Mouse (Mus musculus) testis, adult 2 months (tissue): Measurements from ENCODE around the gene Fxyd6. TPM values are rescaled to one million over a fixed set of nuclear protein-coding genes. Genes with fewer than 3 reads are reported as not detected.

ENCODE experiments used
- H3K27ac ChIP-seq: fragments of 200-500 bp; 2 replicates; pipeline ENCODE4 v1.5.1; 2012; ENCODE audit warnings: low read depth, low read length; ENCODE audit not compliant: control insufficient read depth, insufficient read depth
- H3K27me3 ChIP-seq: fragments of 200-500 bp; 2 replicates; pipeline ENCODE4 v1.6.1; 2012; ENCODE audit warnings: mild to moderate bottlenecking, low read length, moderate library complexity; ENCODE audit not compliant: control insufficient read depth, insufficient read depth
- H3K36me3 ChIP-seq: fragments of 200-500 bp; 2 replicates; pipeline ENCODE4 v1.6.1; 2012; ENCODE audit warnings: mild to moderate bottlenecking, low read length; ENCODE audit not compliant: control insufficient read depth, insufficient read depth
- H3K4me1 ChIP-seq: fragments of 200-500 bp; 2 replicates; pipeline ENCODE4 v1.6.1; 2012; ENCODE audit warnings: low read length; ENCODE audit not compliant: control insufficient read depth, insufficient read depth
- H3K4me3 ChIP-seq: fragments of 200-500 bp; 2 replicates; pipeline ENCODE4 v1.5.1; 2012; ENCODE audit warnings: low read depth, mild to moderate bottlenecking, low read length, moderate library complexity, mixed read lengths; ENCODE audit not compliant: control insufficient read depth
- CTCF ChIP-seq: fragments of 200-500 bp; IDR thresholded peaks from 2 replicates; pipeline ENCODE4 v1.5.1; 2012; ENCODE audit warnings: low read depth, mild to moderate bottlenecking, inconsistent platforms, low read length, moderate library complexity; ENCODE audit not compliant: control insufficient read depth, insufficient read depth, insufficient replicate concordance
- POLR2A ChIP-seq: fragments of 200-500 bp; IDR thresholded peaks from 2 replicates; pipeline ENCODE4 v1.6.1; 2012; ENCODE audit warnings: low read depth, mild to moderate bottlenecking, inconsistent platforms, low read length, moderate library complexity; ENCODE audit not compliant: control insufficient read depth
- polyA plus RNA-seq: library from polyadenylated mRNA; depleted of rRNA; stranded (reverse); fragments of >200 nt; gene quantifications from 2 replicates; pipeline ENCODE4 v1.2.3, GENCODE M21; 2012; rRNA removed

Fxyd6 gene
- polyA plus RNA-seq: 35.9 and 50.1 TPM in 2 replicates

DNA sequence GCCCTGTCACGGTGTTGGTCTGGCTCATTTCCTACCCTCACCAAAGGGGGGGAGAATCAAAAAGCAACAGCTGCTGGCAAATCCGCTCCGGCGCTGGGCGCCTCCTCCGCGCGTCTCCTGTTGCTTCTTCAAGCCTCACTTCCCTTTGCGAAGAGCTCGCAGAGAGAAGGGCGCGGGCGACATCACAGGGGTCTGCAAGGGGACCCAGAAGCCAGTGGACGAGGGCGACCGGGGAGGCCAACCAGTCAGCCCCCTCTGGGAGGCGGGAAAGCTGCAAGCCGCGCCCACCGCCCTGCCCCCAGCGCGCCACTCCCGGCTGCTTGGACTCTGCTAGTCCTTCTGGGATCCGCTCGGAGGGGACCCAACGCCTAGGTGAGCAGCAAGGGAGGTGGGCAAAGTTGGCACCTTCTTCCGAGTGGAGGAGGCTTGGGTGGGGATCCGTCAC lies at the start of gene Fxyd6:
TSS of gene Fxyd6 (plus strand) at position 69 of the 445 bp plus-strand sequence.
- Histone ChIP-seq H3K4me1 (peaks cover 12% of the 10 kb centered on the region), H3K36me3 (no peaks in the 10 kb centered on the region), H3K27me3 (no peaks in the 10 kb centered on the region), H3K27ac (peak within 1 kb of the TSS; percentile 10; the same call in 1 of the 2 replicates), H3K4me3 (peak within 1 kb of the TSS; percentile 81)
- TF ChIP-seq CTCF (no peak), POLR2A (0 out of 2 replicates have a peak, but pooled peaks have one; percentile 35)

DNA sequence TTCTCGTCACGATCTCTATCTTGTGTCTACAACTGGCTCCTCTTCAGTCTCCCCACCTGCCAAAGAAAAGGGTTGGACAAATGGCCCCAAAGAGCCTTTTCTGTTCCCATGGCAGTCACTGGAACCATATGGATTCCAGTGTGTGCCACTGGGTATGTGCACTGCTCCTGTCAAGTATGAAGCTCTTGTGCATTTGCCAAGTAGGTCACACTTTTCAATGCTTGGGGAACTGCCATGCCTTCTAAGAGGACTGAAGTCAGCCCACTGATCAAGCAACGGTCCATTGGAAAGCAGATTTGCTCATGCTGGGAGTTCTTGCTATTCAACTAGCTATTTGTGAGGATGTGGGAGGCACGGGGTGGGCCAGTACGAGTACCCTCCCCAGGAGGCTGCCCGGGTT lies 48.5 kb upstream of the Fxyd6 start:
- no peaks in the 10 kb centered on the region for H3K36me3 ChIP-seq
- H3K27ac ChIP-seq: no peak overlapping the region
- H3K4me1 ChIP-seq: peaks cover 4% of the 10 kb centered on the region; the same call in 1 of the 2 replicates
- no peaks in the 10 kb centered on the region for H3K27me3 ChIP-seq
- no peak overlapping the region; the same call in 1 of the 2 replicates for H3K4me3 ChIP-seq
- TF ChIP-seq POLR2A (no peak), CTCF (no peak)

DNA sequence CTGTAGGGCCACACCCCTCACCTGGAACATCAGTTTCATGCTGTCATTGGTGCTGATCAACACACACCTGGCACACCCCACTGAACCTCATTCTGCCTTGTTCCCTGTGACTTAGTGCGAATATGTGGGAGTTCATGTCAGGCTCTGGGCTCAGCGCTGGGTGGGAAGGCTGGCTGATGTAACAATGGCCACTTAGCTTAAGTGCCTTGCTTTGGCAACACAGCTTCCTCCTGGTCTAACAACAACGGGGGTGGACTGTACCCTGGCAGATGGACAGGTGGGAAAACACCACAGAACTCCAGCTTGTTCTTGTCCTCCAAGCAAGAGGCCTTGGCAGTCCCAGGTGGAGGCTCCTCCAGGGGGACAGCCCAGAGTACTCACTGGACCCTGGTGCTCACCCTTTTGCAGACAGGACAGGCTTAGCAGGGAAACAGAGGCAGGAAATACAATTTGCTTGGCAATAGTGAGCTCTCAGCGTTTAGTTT lies 48.0 kb upstream of the Fxyd6 start:
- Histone ChIP-seq H3K27me3 (no peaks in the 10 kb centered on the region), H3K36me3 (no peaks in the 10 kb centered on the region), H3K4me1 (peaks cover 7% of the 10 kb centered on the region; the same call in 1 of the 2 replicates), H3K27ac (no peak overlapping the region), H3K4me3 (peak overlapping the region; percentile 56)
- TF ChIP-seq CTCF: no peak
- TF ChIP-seq POLR2A: no peak

DNA sequence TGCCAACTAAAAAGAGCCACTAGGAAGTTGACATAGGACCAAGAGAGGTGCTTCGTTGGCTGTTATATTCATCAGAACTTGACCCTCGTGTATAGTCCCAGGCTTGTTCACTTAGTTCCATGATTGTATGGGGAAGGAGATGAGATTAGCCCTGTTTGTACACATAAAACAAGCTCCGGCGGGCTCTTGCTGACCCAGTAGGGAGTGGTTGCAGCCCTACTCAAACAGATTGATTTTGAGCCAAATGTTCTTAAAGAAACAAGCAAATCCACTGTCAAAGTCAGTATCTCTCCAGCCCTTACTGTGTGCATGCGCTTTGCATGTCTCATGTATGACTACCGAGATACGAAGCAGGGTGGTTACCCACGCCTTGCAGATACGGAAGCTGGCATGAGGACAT lies 43.6 kb upstream of the Fxyd6 start:
- no peak overlapping the region for H3K27ac ChIP-seq
- no peak overlapping the region for H3K4me3 ChIP-seq
- peaks cover 7% of the 10 kb centered on the region; the same call in 1 of the 2 replicates for H3K4me1 ChIP-seq
- no peaks in the 10 kb centered on the region for H3K27me3 ChIP-seq
- TF ChIP-seq CTCF (no peak), POLR2A (no peak)
- H3K36me3 ChIP-seq: no peaks in the 10 kb centered on the region

DNA sequence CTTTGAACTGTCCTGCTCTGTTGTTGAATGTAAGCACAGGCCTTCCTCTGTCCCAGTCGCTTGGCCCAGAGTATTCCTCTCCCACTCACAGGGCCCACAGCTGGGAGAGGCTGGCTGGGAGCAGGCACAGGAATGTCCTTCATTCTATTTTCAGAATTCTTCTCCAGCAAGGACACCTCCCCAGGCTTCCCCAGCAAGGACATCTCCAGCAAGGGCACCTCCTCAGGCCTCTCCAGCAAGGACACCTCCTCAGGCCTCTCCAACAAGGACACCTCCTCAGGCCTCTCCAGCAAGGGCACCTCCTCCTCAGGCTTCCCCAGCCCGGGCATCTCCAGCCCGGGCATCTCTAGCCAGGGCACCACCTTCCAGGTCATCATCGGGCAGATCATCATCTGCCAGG lies 41.7 kb upstream of the Fxyd6 start:
- peaks cover 7% of the 10 kb centered on the region; the same call in 1 of the 2 replicates for H3K4me1 ChIP-seq
- H3K27me3 ChIP-seq: no peaks in the 10 kb centered on the region
- no peak overlapping the region for H3K4me3 ChIP-seq
- H3K27ac ChIP-seq: no peak overlapping the region
- TF ChIP-seq CTCF (no peak), POLR2A (no peak)
- no peaks in the 10 kb centered on the region for H3K36me3 ChIP-seq

DNA sequence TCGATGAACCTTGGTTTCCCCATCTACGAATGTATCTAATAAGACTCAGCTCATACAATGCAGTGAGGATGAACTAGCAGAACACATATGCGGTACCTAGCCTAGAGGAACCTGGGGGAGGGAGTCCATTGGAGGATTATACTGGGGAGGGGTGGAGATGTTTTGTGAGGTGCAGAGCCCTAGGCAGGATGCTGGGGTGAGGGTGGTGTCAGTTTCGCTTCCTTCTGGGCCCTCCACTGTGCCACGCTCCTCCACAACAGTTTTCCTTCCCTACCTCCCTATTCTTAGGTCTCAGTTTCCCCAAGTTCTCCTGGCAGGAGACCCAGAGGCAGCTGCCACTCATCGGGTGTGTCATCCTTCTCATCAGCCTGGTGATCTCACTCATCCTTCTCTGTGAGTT lies 40.4 kb upstream of the Fxyd6 start:
- Histone ChIP-seq H3K27me3 (no peaks in the 10 kb centered on the region), H3K4me1 (peaks cover 7% of the 10 kb centered on the region; the same call in 1 of the 2 replicates), H3K27ac (no peak overlapping the region), H3K4me3 (no peak overlapping the region), H3K36me3 (no peaks in the 10 kb centered on the region)
- TF ChIP-seq CTCF (no peak), POLR2A (no peak)

DNA sequence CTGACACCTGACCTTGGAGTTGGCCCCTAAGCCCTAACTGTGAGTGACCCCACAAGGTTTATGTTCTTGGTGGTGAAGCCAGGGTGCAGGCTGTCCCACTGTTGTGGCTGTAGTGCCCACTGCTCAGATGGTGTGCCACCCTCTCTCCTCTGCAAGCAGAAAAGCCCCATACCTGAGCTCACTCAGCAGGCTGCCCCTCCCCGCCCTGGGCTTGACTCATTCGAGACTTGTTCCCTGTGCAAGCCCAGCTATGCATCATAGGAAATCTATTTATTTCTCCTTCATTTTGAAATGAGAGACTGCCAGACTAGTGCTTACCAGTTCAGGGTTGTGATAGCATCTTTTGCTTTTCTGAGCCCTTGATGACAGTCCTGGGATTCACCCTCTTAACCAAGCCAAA lies 32.6 kb upstream of the Fxyd6 start:
- TF ChIP-seq CTCF: no peak
- TF ChIP-seq POLR2A: no peak
- H3K36me3 ChIP-seq: no peaks in the 10 kb centered on the region
- H3K27me3 ChIP-seq: no peaks in the 10 kb centered on the region

More for the DNA sequence above, 32.6 kb upstream of the Fxyd6 start:
- Histone ChIP-seq H3K27ac (no peak overlapping the region), H3K4me1 (no peaks in the 10 kb centered on the region), H3K4me3 (no peak overlapping the region)
